Mouse (Mus musculus) cerebellum, adult 2 months (tissue): ENCODE data around the gene Apobec2. TPM values are rescaled to one million over a fixed set of nuclear protein-coding genes. Genes with fewer than 3 reads are reported as not detected.
A peak's percentile ranks its signal among the peaks of the same experiment; 100 is the strongest.

Experiments
- DNase-seq, 2 experiments: peaks; one replicate each; pipeline ENCODE4 v3.0.0; 2021
- H3K27ac ChIP-seq: fragments of 200-500 bp; 2 replicates; pipeline ENCODE4 v1.5.1; 2012; ENCODE audit warnings: low read length, control low read depth, inconsistent platforms; ENCODE audit not compliant: insufficient read depth
- H3K27me3 ChIP-seq: fragments of 200-500 bp; 2 replicates; pipeline ENCODE4 v1.6.1; 2012; ENCODE audit warnings: inconsistent platforms, mild to moderate bottlenecking, low read length, moderate library complexity; ENCODE audit not compliant: control insufficient read depth, insufficient read depth
- H3K4me1 ChIP-seq: fragments of 200-500 bp; 2 replicates; pipeline ENCODE4 v1.6.1; 2011; ENCODE audit warnings: low read length; ENCODE audit not compliant: control insufficient read depth, insufficient read depth
- H3K4me3 ChIP-seq: fragments of 200-500 bp; replicated peaks from 2 replicates; pipeline ENCODE3; 2011; ENCODE audit warnings: mild to moderate bottlenecking, low read depth, low read length, control low read depth; ENCODE audit not compliant: insufficient read depth
- CTCF ChIP-seq: fragments of 200-500 bp; IDR thresholded peaks from 2 replicates; pipeline ENCODE4 v1.5.1; 2011; ENCODE audit warnings: low read depth, mild to moderate bottlenecking, control low read depth, low read length, moderate library complexity, borderline replicate concordance; ENCODE audit not compliant: insufficient read depth
- POLR2A ChIP-seq: fragments of 200-500 bp; IDR thresholded peaks from 2 replicates; pipeline ENCODE4 v1.6.1; 2011; ENCODE audit warnings: low read length, control low read depth, borderline replicate concordance; ENCODE audit not compliant: insufficient read depth
- WGBS: fragments of 180-500 bp; shearing (Covaris S2); methylation state at CpG from one replicate; pipeline ENCODE4 v1.1.7; 2018; 5-methylcytosine and 5-hydroxymethylcytosine counted together
- polyA plus RNA-seq: library from polyadenylated mRNA; depleted of rRNA; stranded (reverse); fragments of >200 nt; gene quantifications from 2 replicates; pipeline ENCODE4 v1.2.3, GENCODE M21; 2012

Apobec2 gene
- polyA plus RNA-seq, 1 experiment, result 0.28 TPM

DNA sequence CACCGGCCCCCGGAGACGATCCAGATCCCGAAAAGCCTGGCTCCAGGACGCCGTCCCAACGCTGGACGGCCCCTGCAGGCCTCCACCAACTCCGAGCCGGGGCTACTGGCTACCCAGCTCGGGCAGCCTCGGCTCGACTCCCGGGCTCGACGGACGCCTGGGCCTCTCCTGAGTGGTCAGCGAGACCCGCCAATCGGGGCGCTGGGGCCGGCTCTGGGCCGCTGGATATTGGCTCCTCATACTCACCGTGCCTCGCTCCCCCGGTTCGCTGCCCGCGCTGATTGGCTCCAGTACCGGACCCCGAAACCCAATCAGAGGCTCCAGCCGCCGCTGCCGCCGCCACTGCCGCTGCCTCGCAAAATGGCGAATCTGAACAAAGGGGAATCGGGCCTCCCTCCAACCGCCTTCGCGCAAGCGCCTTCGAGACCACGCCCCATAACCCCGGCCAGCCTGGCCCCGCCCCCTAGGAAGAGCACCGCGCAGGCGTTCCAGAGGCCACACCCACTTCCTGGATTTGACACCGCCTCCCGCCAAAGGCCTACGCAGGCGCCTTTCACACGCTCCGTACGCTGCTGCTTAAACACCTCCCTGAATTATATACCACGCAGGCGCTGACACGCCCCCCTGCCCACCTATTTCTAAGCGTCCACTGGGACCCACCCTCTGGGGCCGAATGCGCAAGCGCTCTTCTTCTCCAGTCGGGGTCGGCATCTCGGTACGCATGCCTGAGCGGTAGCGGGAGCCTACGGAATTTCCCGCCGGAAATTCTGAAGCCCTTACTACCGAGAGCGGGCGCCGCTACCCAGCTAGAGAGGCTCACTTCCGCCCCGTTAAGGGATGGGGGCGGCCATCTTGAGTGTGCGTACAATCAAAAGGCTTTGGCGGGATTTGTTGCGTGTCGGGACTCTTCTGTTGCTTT, 23.1 kb downstream of the Apobec2 start, which contains the start of the genes Nfya and Oard1:
Gene Nfya (minus strand): TSS at position 527 of the 919 bp plus-strand sequence.
Gene Oard1 (plus strand): TSS at position 635 of the 919 bp plus-strand sequence.
- peak within 1 kb of the TSS; percentile 93 for H3K4me3 ChIP-seq
- H3K27ac ChIP-seq, result peak within 1 kb of the TSS; percentile 98
- peaks cover 7% of the 10 kb centered on the region; the same call in 1 of the 2 replicates for H3K4me1 ChIP-seq
- WGBS, result under 1% methylated on average over 84 of the region's 84 CpGs
- no peak for TF ChIP-seq CTCF
- TF ChIP-seq POLR2A, result peak; percentile 71
- DNase-seq, result peak; percentile 100
- H3K27me3 ChIP-seq, result no peaks in the 10 kb centered on the region

DNA sequence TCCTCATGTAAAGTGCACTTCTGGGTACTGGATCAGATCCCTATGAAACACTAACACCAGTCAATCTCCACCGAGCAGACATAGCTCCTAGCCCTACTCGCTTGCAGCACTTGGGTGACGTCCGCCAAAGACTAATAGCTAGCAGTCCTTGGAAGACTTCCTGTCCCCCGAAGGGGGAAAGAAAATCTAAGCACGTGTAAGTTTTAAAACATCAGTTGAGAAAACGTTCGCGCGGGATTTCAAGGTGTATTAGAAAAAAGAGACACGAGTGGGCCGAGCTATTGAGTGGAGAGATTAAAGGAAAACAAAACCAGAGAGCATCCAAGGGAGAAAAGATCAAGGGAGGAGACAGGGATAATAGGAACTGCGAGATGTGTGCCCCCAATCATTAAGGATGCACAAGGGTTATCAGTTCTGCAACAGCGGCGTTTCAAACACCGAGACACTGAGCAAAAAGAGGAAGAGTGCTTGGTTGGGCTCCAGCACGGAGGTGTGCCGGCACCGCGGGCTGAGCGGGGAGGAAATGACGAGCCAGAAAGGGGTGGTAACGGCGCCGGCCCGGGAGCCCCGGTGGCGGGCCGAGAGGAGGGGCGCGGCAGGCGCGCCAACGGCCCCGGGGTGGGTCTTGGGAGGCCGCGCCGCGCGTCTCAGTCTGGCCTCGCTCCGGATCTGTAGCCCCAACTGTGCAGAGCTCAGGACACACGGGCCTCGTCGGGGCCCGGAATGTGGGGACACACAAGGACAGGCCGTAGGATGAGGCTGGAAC, 24.0 kb downstream of the Apobec2 start:
- Histone ChIP-seq H3K4me3 (peak overlapping the region; percentile 85), H3K4me1 (peaks cover 7% of the 10 kb centered on the region; the same call in 1 of the 2 replicates), H3K27ac (peak overlapping the region; percentile 98), H3K27me3 (no peaks in the 10 kb centered on the region)
- WGBS, result 1% methylated on average over 47 of the region's 47 CpGs
- TF ChIP-seq CTCF, result no peak
- TF ChIP-seq POLR2A, result peak; percentile 53; the same call in 1 of the 2 replicates
- DNase-seq, result peak; percentile 80 to 81

- 5% methylated on average over 8 of the region's 8 CpGs for WGBS
These were observed 24.7 kb downstream of the Apobec2 start for GRCm38 (mm10) chr17:48407910-48408525.

GRCm38 (mm10) chr17:48407154-48407553, 25.6 kb downstream of the Apobec2 start:
- Histone ChIP-seq H3K27me3 (no peaks in the 10 kb centered on the region), H3K4me1 (peaks cover 7% of the 10 kb centered on the region; the same call in 1 of the 2 replicates), H3K27ac (no peak overlapping the region), H3K4me3 (no peak overlapping the region)
- 8% methylated on average over 4 of the region's 4 CpGs for WGBS
- TF ChIP-seq POLR2A, result no peak
- no peak for TF ChIP-seq CTCF
- peak; percentile 42 to 54 for DNase-seq

More at GRCm38 (mm10) chr17:48407910-48408525, 24.7 kb downstream of the Apobec2 start:
- TF ChIP-seq CTCF, result no peak
- no peak for TF ChIP-seq POLR2A
- H3K27me3 ChIP-seq, result no peaks in the 10 kb centered on the region
- H3K4me1 ChIP-seq, result peaks cover 7% of the 10 kb centered on the region; the same call in 1 of the 2 replicates
- H3K27ac ChIP-seq, result peak overlapping the region; percentile 98
- DNase-seq, result no peak
- H3K4me3 ChIP-seq, result peak overlapping the region; percentile 85

DNA sequence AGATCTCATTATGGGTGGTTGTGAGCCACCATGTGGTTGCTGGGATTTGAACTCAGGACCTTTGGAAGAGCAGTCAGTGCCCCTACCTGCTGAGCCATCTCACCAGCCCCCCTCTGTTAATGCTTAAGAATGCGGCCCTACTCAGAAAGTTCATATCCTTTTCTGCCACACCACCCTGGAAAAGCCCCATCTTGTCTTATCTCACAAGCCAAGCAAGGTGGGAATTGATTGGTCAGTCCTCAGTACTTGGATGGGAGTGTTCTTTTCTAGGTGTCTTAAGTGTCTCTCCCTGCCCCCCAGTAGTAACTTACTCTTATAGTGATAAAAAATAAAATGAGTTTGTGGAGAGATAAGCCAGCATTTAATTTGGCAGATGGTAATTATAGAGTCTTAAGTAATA, 28.0 kb downstream of the Apobec2 start:
- Histone ChIP-seq H3K4me3 (no peak overlapping the region), H3K4me1 (peaks cover 3% of the 10 kb centered on the region; the same call in 1 of the 2 replicates), H3K27ac (no peak overlapping the region), H3K27me3 (no peaks in the 10 kb centered on the region)
- TF ChIP-seq CTCF (no peak), POLR2A (no peak)
- WGBS, result 95% methylated on average over 1 of the region's 1 CpGs
- DNase-seq, result no peak

DNA sequence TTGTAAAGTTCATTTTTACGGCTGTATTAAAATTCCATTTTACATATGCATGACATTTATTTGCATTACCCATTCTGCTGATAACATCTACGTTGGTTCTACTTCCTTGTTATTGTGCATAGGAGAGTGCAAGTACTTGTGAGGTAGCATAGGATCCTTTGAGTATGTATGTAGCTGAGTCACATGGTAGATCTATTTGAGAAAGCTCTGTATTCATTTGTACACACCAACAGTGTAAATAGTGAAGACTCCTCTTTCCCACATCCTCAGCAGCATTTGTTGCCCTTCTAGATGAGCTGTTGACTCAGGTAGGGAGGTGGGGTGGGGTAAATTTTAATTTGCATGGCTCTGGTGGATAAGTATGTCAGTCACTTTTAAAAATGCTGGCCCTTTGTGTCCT, 28.9 kb downstream of the Apobec2 start:
- no peak for TF ChIP-seq POLR2A
- no peak for TF ChIP-seq CTCF
- no peak for DNase-seq
- WGBS, result 95% methylated on average over 2 of the region's 2 CpGs
- no peak overlapping the region for H3K4me3 ChIP-seq
- no peak overlapping the region for H3K27ac ChIP-seq
- H3K4me1 ChIP-seq, result peaks cover 3% of the 10 kb centered on the region
- H3K27me3 ChIP-seq, result no peaks in the 10 kb centered on the region

- no peak for TF ChIP-seq CTCF
- no peak for TF ChIP-seq POLR2A
- Histone ChIP-seq H3K27me3 (no peaks in the 10 kb centered on the region), H3K27ac (no peak overlapping the region), H3K4me3 (no peak overlapping the region), H3K4me1 (peaks cover 3% of the 10 kb centered on the region)
- 97% methylated on average over 3 of the region's 3 CpGs for WGBS
- DNase-seq, result no peak
These were observed 30.0 kb downstream of the Apobec2 start for GRCm38 (mm10) chr17:48402751-48403150.
